Mouse (Mus musculus) small intestine, adult 2 months (tissue): Measurements from ENCODE around the gene Insl3. TPM values are rescaled to one million over a fixed set of nuclear protein-coding genes. Genes with fewer than 3 reads are reported as not detected.

Experiments used
- H3K27ac ChIP-seq: fragments of 200-500 bp; 2 replicates; pipeline ENCODE4 v1.5.1; 2012; ENCODE audit warnings: low read depth, low read length, control low read depth, inconsistent platforms; ENCODE audit not compliant: insufficient read depth
- H3K27me3 ChIP-seq: fragments of 200-500 bp; 2 replicates; pipeline ENCODE4 v1.6.1; 2012; ENCODE audit warnings: mild to moderate bottlenecking, moderate library complexity, low read length, inconsistent platforms; ENCODE audit not compliant: control insufficient read depth, insufficient read depth
- H3K36me3 ChIP-seq: fragments of 200-500 bp; 2 replicates; pipeline ENCODE4 v1.6.1; 2012; ENCODE audit warnings: mild to moderate bottlenecking, low read length, control low read depth, inconsistent platforms; ENCODE audit not compliant: control insufficient read depth, insufficient read depth
- H3K4me1 ChIP-seq: fragments of 200-500 bp; 2 replicates; pipeline ENCODE4 v1.6.1; 2012; ENCODE audit warnings: low read length, inconsistent platforms, mixed read lengths; ENCODE audit not compliant: control insufficient read depth, insufficient read depth, insufficient read length
- H3K4me3 ChIP-seq: fragments of 200-500 bp; 2 replicates; pipeline ENCODE4 v1.5.1; 2012; ENCODE audit warnings: low read depth, mild to moderate bottlenecking, control low read depth, inconsistent platforms, low read length, moderate library complexity
- CTCF ChIP-seq: fragments of 200-500 bp; IDR thresholded peaks from 2 replicates; pipeline ENCODE4 v1.5.1; 2012; ENCODE audit warnings: low read depth, mild to moderate bottlenecking, control low read depth, inconsistent platforms, low read length, moderate library complexity, mixed read lengths; ENCODE audit not compliant: insufficient replicate concordance, insufficient read length; ENCODE audit errors: extremely low read depth
- POLR2A ChIP-seq: fragments of 200-500 bp; IDR thresholded peaks from 2 replicates; pipeline ENCODE4 v1.6.1; 2012; ENCODE audit warnings: low read depth, mild to moderate bottlenecking, control low read depth, inconsistent platforms, low read length, moderate library complexity
- WGBS: fragments of 180-500 bp; shearing (Covaris S2); methylation state at CpG from one replicate; pipeline ENCODE4 v1.1.7; 2018; 5-methylcytosine and 5-hydroxymethylcytosine counted together
- polyA plus RNA-seq: library from polyadenylated mRNA; depleted of rRNA; stranded (reverse); fragments of >200 nt; gene quantifications from 2 replicates; pipeline ENCODE4 v1.2.3, GENCODE M21; 2012; rRNA removed

Insl3 gene
- polyA plus RNA-seq: 9.1 and 30.2 TPM in 2 replicates

DNA sequence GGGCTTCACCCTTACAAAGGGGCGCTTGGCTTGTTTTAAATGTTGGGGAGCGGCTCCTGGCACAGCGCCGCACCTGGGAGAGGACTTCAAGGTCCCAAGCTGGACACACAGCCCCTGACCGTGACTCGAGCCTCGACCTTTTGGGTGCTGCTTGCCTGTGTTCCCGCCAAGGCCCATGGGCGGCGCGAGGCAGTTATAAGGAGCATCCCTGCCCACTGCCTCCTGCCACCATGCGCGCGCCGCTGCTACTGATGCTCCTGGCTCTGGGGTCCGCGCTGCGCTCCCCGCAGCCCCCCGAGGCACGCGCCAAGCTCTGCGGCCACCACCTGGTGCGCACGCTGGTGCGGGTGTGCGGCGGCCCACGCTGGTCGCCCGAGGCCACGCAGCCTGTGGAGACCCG is at the start of gene Insl3:
Insl3 (plus strand) TSS at position 187 of the 400 bp plus-strand sequence.
- peaks cover 15% of the 10 kb centered on the region for H3K4me1 ChIP-seq
- peaks cover 5% of the 10 kb centered on the region for H3K27me3 ChIP-seq
- peaks cover 37% of the 10 kb centered on the region for H3K36me3 ChIP-seq
- no peak within 1 kb of the TSS for H3K27ac ChIP-seq
- WGBS: 25% methylated on average over 33 of the region's 33 CpGs
- no peak within 1 kb of the TSS for H3K4me3 ChIP-seq
- TF ChIP-seq CTCF (no peak), POLR2A (no peak)

DNA sequence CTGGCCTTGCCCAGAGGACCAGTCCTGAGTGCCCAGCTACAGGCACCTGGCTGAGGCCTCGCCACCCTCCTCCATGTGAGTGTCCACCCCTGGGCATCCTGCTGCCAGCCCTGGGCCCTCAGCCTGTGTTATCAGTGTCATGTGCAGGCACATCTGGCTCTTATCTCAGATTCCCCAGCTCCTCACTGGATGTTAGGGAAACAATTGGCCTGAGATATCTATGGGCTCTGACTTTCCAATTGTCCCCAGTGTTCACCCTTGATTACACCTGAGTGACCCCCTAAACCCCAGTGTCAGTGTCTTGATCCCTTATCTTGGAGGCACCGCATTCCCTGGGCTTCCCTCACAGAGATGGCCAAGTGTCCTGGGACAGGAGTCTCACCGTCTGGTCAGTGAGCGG is 49.7 kb upstream of the Insl3 start:
- Histone ChIP-seq H3K4me1 (no peaks in the 10 kb centered on the region; the same call in 1 of the 2 replicates), H3K4me3 (no peak overlapping the region), H3K27ac (no peak overlapping the region), H3K36me3 (no peaks in the 10 kb centered on the region), H3K27me3 (no peaks in the 10 kb centered on the region)
- TF ChIP-seq CTCF: no peak
- no peak for TF ChIP-seq POLR2A
- 74% methylated on average over 4 of the region's 4 CpGs for WGBS

DNA sequence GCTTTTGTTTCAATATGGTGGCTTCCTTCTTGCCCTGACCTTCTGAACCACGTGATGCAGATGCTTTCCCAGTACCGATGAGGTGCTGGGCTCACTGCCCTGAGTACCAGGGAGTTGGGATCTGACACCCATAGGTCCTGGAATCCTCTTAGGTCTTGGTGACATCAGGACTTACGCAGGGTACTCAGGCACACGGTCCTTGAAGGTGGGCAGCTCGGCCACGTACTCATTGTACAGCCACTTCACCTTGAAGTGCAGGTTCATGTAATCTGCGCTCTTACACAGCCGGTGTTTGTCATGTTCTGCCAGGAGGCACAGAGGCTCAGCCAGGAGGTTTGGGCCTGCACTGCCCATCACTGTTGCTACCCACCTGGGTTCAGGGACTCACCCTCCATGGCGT is 43.5 kb upstream of the Insl3 start:
- 78% methylated on average over 9 of the region's 9 CpGs for WGBS
- TF ChIP-seq CTCF (no peak), POLR2A (no peak)
- Histone ChIP-seq H3K27me3 (no peaks in the 10 kb centered on the region), H3K27ac (no peak overlapping the region), H3K36me3 (no peaks in the 10 kb centered on the region), H3K4me3 (no peak overlapping the region), H3K4me1 (no peaks in the 10 kb centered on the region)

DNA sequence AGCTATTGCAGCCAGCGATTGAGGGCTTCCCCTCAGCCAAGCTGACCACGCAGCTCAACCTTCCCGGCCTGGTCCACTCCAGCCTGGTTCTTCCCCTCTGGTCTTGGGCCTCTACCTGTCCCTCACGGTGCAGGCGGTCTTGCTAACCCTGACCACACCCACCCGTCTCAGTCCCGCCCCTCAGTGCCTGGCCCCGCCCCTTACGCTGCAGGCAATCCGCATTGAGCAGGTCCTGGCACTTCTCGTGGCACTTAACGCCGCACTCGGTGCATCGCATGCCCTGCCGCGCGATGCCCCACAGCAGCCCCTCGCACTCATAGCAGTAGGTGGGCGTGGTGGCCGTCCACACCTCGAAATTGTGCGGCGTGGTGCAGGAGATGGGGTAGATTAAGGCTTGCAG is 34.4 kb upstream of the Insl3 start:
- TF ChIP-seq POLR2A (no peak), CTCF (no peak)
- Histone ChIP-seq H3K27me3 (peaks cover 14% of the 10 kb centered on the region), H3K36me3 (no peaks in the 10 kb centered on the region), H3K4me3 (no peak overlapping the region), H3K4me1 (peaks cover 9% of the 10 kb centered on the region), H3K27ac (no peak overlapping the region)
- 2% methylated on average over 24 of the region's 24 CpGs for WGBS

DNA sequence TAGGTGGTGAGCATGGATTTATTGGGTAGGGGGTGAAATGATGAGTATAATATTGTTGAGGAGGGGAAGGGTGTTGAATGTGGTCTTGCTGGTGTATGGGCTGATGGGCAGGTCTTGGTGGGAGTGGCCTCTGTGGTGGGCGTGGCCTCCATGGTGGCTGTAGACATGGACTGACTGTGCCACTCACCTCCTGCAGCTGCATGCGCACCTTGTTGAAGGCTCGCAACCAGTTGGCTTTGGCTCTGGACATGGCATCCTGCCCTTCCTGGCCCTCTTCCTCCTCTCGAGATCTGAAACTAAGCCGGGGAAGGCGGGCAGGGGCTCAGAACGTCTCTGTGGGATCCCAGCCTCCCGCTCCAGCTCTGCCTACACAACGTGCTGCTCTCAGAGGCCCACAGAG is 31.2 kb upstream of the Insl3 start:
- H3K27ac ChIP-seq: no peak overlapping the region
- no peaks in the 10 kb centered on the region for H3K36me3 ChIP-seq
- H3K4me3 ChIP-seq: no peak overlapping the region
- WGBS: 25% methylated on average over 8 of the region's 9 CpGs
- H3K27me3 ChIP-seq: peaks cover 17% of the 10 kb centered on the region
- TF ChIP-seq CTCF (no peak), POLR2A (no peak)
- peaks cover 9% of the 10 kb centered on the region for H3K4me1 ChIP-seq

DNA sequence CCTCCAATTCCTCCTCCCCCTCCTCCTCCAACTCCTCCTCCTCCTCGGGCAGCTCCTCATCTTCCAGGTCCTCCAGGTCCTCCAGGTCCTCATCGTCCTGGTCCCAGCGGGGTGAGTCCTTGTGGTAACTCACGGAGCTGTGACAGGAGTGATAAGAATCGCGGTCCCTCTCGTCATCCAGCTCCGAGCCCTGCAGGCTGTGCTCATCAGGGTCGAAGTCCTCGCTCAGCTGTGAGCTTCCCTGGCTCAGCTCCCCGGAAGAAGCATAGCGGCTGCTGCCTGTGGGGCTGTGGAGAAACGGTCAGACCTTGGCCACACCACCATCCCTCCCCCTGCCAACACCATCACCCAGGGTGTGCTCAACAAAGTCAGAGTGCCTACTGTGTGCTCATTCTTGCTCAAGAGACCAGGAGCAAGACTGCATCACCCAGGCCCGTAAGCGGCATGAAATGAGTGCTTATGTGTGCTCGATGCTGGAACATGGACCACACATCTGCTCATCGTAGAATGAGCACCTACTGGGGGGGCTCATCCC is 30.4 kb upstream of the Insl3 start:
- H3K27me3 ChIP-seq: peaks cover 17% of the 10 kb centered on the region
- no peak overlapping the region for H3K4me3 ChIP-seq
- peaks cover 9% of the 10 kb centered on the region for H3K4me1 ChIP-seq
- no peaks in the 10 kb centered on the region for H3K36me3 ChIP-seq
- no peak overlapping the region for H3K27ac ChIP-seq
- TF ChIP-seq CTCF (no peak), POLR2A (no peak)
- 21% methylated on average over 17 of the region's 17 CpGs for WGBS

DNA sequence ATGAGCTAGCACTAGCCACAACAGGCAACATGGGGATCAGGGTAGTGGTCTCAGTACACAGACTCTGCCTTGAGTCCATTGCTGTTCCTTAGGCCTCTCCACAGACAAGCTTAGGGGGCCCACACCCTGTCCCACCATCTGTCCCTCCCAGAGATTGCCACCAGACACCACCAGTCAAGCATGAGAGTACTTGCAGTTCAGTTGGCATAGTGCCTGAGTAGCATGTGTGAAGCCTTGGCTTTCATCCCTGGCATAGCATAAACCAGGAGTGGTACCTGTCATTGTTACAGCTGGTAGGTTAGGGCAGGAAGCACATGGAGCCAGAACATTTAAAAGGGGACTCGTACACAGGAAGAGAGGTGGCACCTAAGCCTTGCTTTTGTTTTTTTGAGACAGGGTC is 29.3 kb upstream of the Insl3 start:
- H3K36me3 ChIP-seq: no peaks in the 10 kb centered on the region
- WGBS: 45% methylated on average over 1 of the region's 1 CpGs
- no peak overlapping the region for H3K27ac ChIP-seq
- H3K4me3 ChIP-seq: no peak overlapping the region
- H3K4me1 ChIP-seq: peaks cover 5% of the 10 kb centered on the region
- H3K27me3 ChIP-seq: peaks cover 14% of the 10 kb centered on the region
- TF ChIP-seq POLR2A: no peak
- no peak for TF ChIP-seq CTCF

DNA sequence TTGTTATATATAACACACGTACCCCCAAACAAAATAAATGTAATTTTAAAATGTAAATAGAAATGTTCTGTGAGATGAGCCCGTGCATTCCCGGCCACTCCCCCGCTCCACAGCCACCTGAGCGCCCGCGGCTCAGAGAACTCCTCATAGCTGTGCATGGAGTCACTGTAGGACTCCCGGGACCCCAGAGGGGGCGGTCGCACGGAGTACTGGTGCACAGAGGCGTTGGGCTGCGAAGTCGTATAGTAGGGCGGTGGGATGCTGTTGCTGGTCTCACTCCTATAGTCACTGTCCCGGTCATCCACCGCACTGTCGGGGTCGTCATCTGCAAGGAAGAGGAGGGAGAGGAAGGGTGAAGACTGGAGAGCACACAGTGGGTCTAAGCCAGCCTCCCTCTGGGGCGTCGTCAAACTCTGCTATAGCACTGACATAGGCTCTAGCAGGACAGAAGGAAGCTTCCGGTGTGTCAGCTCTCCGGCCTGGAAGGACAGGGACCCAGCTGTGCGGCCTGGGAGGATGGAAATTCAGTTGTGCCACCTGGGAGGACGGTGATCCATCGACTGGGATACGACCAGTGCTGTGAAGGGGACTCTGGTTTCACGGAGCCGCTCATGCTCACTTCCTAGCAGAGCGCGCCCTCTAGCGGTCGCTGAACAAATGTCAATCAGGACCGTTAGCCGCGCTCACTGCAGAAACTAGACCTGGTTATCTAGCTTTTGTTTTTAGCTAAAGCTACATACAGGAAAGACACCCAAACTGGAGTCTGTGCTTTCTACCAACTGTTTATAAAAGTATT is 28.5 kb upstream of the Insl3 start:
- H3K36me3 ChIP-seq: no peaks in the 10 kb centered on the region
- peaks cover 5% of the 10 kb centered on the region for H3K4me1 ChIP-seq
- TF ChIP-seq POLR2A (no peak), CTCF (peak; percentile 95)
- no peak overlapping the region for H3K27ac ChIP-seq
- H3K27me3 ChIP-seq: peaks cover 7% of the 10 kb centered on the region; the same call in 1 of the 2 replicates
- H3K4me3 ChIP-seq: no peak overlapping the region
- 13% methylated on average over 36 of the region's 36 CpGs for WGBS
